Mouse (Mus musculus): ENCODE measurements around the gene Aplp2. TPM values are rescaled to one million over a fixed set of nuclear protein-coding genes. Genes with fewer than 3 reads are reported as not detected.

Gene Aplp2
- polyA plus RNA-seq, 1 experiment from 2014 or later: 182 TPM

DNA sequence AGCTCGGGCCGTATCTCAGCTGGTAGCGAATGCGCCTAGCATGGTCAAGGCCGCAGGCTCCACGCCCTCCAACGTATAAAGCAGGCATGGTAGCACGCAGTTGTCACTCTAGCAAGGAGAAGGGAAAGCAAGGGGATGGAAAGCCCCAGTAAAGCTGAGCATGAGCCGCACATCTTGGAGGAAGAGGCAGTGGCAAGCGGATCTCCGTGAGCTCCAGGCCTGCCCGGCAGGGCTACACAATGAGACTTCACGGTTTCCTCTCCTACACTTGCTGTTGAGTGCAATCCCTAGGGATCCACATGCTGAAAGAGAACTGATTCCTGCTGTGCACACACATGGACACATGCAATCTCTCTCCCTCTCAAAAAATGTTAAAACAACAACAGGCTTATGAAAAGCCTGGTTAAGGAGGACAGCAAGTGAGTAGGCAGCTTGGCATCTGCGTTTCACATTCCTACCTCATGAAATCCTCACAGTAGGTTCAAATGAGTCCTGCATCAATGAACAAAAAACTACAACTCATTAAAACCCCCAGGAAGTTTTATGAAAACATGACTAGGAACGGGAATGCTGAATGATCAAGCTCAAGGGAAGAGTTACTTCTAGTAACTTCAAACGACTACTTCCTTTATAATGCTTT lies 7.9 kb downstream of the Aplp2 start:
- Histone ChIP-seq H3K27me3 (no peaks in the 10 kb centered on the region), H3K9me3 (replicated peaks) (no peaks in the 10 kb centered on the region), H3K4me1 (replicated peaks) (peaks cover 62% of the 10 kb centered on the region), H3K4me3 (replicated peaks) (no peak overlapping the region), H3K36me3 (replicated peaks) (0 out of 2 replicates have a peak, but pooled peaks cover 2% of the 10 kb centered on the region), H3K9ac (no peak overlapping the region), H3K27ac (replicated peaks) (no peak overlapping the region), H3K4me2 (no peak overlapping the region)
- 85% methylated on average over 16 of the region's 16 CpGs for WGBS (ENCODE audit: insufficient replicate concordance)
- ATAC-seq (ENCODE audit: insufficient read depth): no peak

- H3K27me3 ChIP-seq: no peaks in the 10 kb centered on the region
- 0 out of 2 replicates have a peak, but pooled peaks cover 2% of the 10 kb centered on the region for H3K36me3 ChIP-seq (replicated peaks)
- H3K4me2 ChIP-seq: no peak overlapping the region
- no peak overlapping the region for H3K4me3 ChIP-seq (replicated peaks)
- WGBS (ENCODE audit: insufficient replicate concordance): 79% methylated on average over 6 of the region's 6 CpGs
- H3K27ac ChIP-seq (replicated peaks): no peak overlapping the region
- no peak for ATAC-seq (ENCODE audit: insufficient read depth)
- peaks cover 56% of the 10 kb centered on the region for H3K4me1 ChIP-seq (replicated peaks)
- no peak overlapping the region for H3K9ac ChIP-seq
- no peaks in the 10 kb centered on the region for H3K9me3 ChIP-seq (replicated peaks)
Measured at GRCm38 (mm10) chr9:31203068-31203467, 8.5 kb downstream of the Aplp2 start.

- Histone ChIP-seq H3K27me3 (no peaks in the 10 kb centered on the region), H3K36me3 (replicated peaks) (peaks cover 13% of the 10 kb centered on the region), H3K9ac (no peak overlapping the region), H3K4me3 (replicated peaks) (no peak overlapping the region), H3K4me2 (no peak overlapping the region), H3K9me3 (replicated peaks) (no peaks in the 10 kb centered on the region), H3K4me1 (replicated peaks) (peaks cover 17% of the 10 kb centered on the region), H3K27ac (replicated peaks) (no peak overlapping the region)
- WGBS (ENCODE audit: insufficient replicate concordance): 70% methylated on average over 3 of the region's 3 CpGs
- no peak for ATAC-seq (ENCODE audit: insufficient read depth)
Measured at GRCm38 (mm10) chr9:31198614-31199013, 13.0 kb downstream of the Aplp2 start.

DNA sequence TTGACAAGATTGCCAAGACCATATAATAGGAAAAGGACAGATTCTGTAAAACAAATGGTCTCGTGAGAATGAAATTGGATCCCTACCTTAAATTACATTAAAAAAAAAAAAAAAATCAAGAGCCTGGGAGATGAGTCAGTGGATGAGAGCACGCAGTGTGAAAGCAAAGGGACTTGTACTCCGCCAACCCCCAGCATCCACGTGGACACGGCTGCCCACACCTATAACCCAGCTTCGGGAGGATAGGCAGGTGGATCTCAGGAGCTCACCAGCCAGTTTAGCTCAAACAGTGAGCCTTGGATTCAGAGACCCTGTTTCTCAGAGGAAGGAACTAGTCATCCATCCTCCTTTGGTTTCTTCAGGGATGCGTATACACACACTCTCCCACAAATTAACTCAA lies 13.8 kb downstream of the Aplp2 start:
- H3K27ac ChIP-seq (replicated peaks): no peak overlapping the region

DNA sequence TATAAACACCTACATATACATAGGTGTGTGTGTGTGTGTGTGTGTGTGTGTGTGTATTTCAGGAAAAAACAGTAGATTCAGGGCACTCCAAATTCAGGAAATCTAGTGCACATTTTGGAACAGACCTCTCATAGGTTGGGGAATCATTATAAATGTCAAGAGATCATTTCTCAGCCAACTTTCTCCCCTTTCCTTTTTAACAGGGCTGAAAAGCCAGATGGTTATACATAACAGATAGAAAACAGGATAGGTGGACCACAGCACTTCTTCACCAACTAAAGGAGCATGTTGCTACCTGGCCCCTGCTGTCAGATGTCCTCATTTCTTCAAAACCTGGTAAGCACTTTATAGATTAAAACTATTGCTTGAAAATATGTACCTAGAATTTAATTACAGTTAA lies 14.9 kb downstream of the Aplp2 start:
- Histone ChIP-seq H3K4me2 (no peak overlapping the region), H3K27ac (replicated peaks) (no peak overlapping the region), H3K9ac (no peak overlapping the region), H3K4me3 (replicated peaks) (no peak overlapping the region), H3K9me3 (replicated peaks) (no peaks in the 10 kb centered on the region), H3K36me3 (replicated peaks) (peaks cover 18% of the 10 kb centered on the region), H3K4me1 (replicated peaks) (peaks cover 5% of the 10 kb centered on the region), H3K27me3 (no peaks in the 10 kb centered on the region)
- ATAC-seq (ENCODE audit: insufficient read depth): no peak

More for the DNA sequence above, 13.8 kb downstream of the Aplp2 start:
- Histone ChIP-seq H3K36me3 (replicated peaks) (peaks cover 20% of the 10 kb centered on the region), H3K9me3 (replicated peaks) (no peaks in the 10 kb centered on the region), H3K4me3 (replicated peaks) (no peak overlapping the region), H3K9ac (no peak overlapping the region), H3K27me3 (no peaks in the 10 kb centered on the region), H3K4me1 (replicated peaks) (peaks cover 10% of the 10 kb centered on the region; the same call in 1 of the 2 replicates), H3K4me2 (no peak overlapping the region)
- ATAC-seq (ENCODE audit: insufficient read depth): no peak
- WGBS (ENCODE audit: insufficient replicate concordance): 90% methylated on average over 7 of the region's 7 CpGs

DNA sequence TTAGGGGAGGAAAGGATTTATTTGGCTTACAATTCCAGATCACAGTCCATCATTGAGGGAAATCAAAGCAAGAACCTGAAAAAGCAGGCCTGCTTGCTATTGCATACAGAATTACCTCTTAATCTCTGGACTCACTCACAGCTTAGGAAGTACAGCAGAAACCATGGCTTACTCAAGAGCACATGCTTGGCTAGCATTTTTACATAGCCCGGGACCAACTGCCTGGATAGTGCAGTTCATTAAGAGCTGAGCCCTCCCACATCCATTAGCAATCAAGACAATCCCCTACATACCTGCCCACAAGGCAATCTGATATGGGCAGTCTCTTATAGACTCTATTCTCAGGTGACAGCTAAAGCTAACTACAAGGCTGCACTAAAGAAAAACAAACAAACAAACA lies 16.0 kb downstream of the Aplp2 start:
- H3K4me2 ChIP-seq: no peak overlapping the region
- H3K4me3 ChIP-seq (replicated peaks): no peak overlapping the region
- WGBS (ENCODE audit: insufficient replicate concordance): 81% methylated on average over 1 of the region's 1 CpGs
- no peaks in the 10 kb centered on the region for H3K27me3 ChIP-seq
- H3K27ac ChIP-seq (replicated peaks): no peak overlapping the region
- H3K9ac ChIP-seq: no peak overlapping the region
- H3K9me3 ChIP-seq (replicated peaks): no peaks in the 10 kb centered on the region
- peaks cover 18% of the 10 kb centered on the region for H3K36me3 ChIP-seq (replicated peaks)
- peaks cover 9% of the 10 kb centered on the region for H3K4me1 ChIP-seq (replicated peaks)
- no peak for ATAC-seq (ENCODE audit: insufficient read depth)

DNA sequence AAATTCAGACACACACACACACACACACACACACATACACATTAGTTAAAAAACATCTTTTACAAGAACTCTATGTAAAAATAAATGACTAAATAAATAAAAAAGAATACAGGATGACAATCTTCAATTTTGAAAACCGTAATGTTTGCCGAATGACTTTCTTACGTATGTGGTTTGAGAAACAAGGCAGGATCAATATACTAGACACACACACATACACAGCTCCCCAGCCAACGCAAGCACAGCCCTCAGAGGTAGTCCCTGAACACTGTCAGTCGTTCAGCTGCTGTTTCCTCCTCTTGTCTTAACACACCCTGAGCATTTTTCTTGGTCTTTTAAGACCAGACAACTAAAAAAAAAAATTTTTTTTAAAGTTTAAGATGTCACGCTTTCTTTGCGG lies 19.2 kb downstream of the Aplp2 start:
- no peak overlapping the region for H3K27ac ChIP-seq (replicated peaks)
- no peaks in the 10 kb centered on the region for H3K9me3 ChIP-seq (replicated peaks)
- H3K27me3 ChIP-seq: no peaks in the 10 kb centered on the region
- H3K9ac ChIP-seq: no peak overlapping the region
- WGBS (ENCODE audit: insufficient replicate concordance): 80% methylated on average over 7 of the region's 7 CpGs
- H3K4me1 ChIP-seq (replicated peaks): peaks cover 16% of the 10 kb centered on the region
- no peak overlapping the region for H3K4me3 ChIP-seq (replicated peaks)
- peaks cover 18% of the 10 kb centered on the region for H3K36me3 ChIP-seq (replicated peaks)
- ATAC-seq (ENCODE audit: insufficient read depth): no peak
- no peak overlapping the region for H3K4me2 ChIP-seq

- H3K4me3 ChIP-seq (replicated peaks): no peak overlapping the region
- no peak overlapping the region for H3K4me2 ChIP-seq
- H3K9ac ChIP-seq: no peak overlapping the region
- peaks cover 16% of the 10 kb centered on the region for H3K4me1 ChIP-seq (replicated peaks)
- peaks cover 18% of the 10 kb centered on the region for H3K36me3 ChIP-seq (replicated peaks)
- ATAC-seq (ENCODE audit: insufficient read depth): no peak
- H3K27me3 ChIP-seq: no peaks in the 10 kb centered on the region
- 72% methylated on average over 7 of the region's 7 CpGs for WGBS (ENCODE audit: insufficient replicate concordance)
- H3K9me3 ChIP-seq (replicated peaks): no peaks in the 10 kb centered on the region
- no peak overlapping the region for H3K27ac ChIP-seq (replicated peaks)
Measured at GRCm38 (mm10) chr9:31191543-31191942, 20.1 kb downstream of the Aplp2 start.

DNA sequence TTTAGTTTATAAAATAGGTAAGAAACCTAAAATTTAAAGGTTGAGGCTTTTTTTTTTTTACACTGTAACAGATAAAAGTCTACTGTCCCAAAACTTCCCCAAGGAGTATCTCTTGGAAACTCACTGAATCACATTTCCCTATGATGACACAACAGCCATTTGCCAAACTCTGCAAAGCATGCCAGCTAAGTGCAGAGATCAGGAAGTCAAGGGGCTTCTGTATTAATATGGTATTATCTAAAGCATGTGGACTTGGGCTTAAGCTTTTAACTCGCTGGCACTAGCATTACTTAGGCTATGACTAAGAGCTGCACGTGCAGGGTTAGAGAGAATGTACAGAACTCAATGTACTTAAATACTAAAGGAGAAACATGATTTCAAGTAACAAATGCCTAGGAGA lies 22.4 kb downstream of the Aplp2 start:
- 75% methylated on average over 2 of the region's 2 CpGs for WGBS (ENCODE audit: insufficient replicate concordance)

GRCm38 (mm10) chr9:31184439-31184838 lies 27.2 kb downstream of the Aplp2 start:
- WGBS (ENCODE audit: insufficient replicate concordance): 91% methylated on average over 5 of the region's 5 CpGs
- 0 out of 2 replicates have a peak, but pooled peaks cover 3% of the 10 kb centered on the region for H3K36me3 ChIP-seq (replicated peaks)
- no peak overlapping the region for H3K9ac ChIP-seq
- no peaks in the 10 kb centered on the region for H3K9me3 ChIP-seq (replicated peaks)
- ATAC-seq (ENCODE audit: insufficient read depth): no peak
- no peaks in the 10 kb centered on the region for H3K27me3 ChIP-seq
- no peak overlapping the region; the same call in 1 of the 2 replicates for H3K27ac ChIP-seq (replicated peaks)
- peaks cover 40% of the 10 kb centered on the region for H3K4me1 ChIP-seq (replicated peaks)
- H3K4me3 ChIP-seq (replicated peaks): no peak overlapping the region
- H3K4me2 ChIP-seq: no peak overlapping the region

More for the DNA sequence above, 22.4 kb downstream of the Aplp2 start:
- Histone ChIP-seq H3K27ac (replicated peaks) (no peak overlapping the region), H3K4me3 (replicated peaks) (no peak overlapping the region), H3K9ac (no peak overlapping the region), H3K36me3 (replicated peaks) (peaks cover 16% of the 10 kb centered on the region), H3K4me2 (no peak overlapping the region), H3K9me3 (replicated peaks) (no peaks in the 10 kb centered on the region), H3K27me3 (no peaks in the 10 kb centered on the region), H3K4me1 (replicated peaks) (peaks cover 24% of the 10 kb centered on the region)
- ATAC-seq (ENCODE audit: insufficient read depth): no peak

- no peaks in the 10 kb centered on the region for H3K9me3 ChIP-seq (replicated peaks)
- H3K4me1 ChIP-seq (replicated peaks): peaks cover 34% of the 10 kb centered on the region
- no peak overlapping the region for H3K9ac ChIP-seq
- no peak overlapping the region for H3K4me3 ChIP-seq (replicated peaks)
- H3K4me2 ChIP-seq: no peak overlapping the region
- H3K27me3 ChIP-seq: no peaks in the 10 kb centered on the region
- 0 out of 2 replicates have a peak, but pooled peaks cover 3% of the 10 kb centered on the region for H3K36me3 ChIP-seq (replicated peaks)
- ATAC-seq (ENCODE audit: insufficient read depth): peak; percentile 22; the same call in 1 of the 2 replicates
- 57% methylated on average over 4 of the region's 4 CpGs for WGBS (ENCODE audit: insufficient replicate concordance)
- H3K27ac ChIP-seq (replicated peaks): 0 out of 2 replicates have a peak overlapping the region, but pooled peaks have one; percentile 20
Measured at GRCm38 (mm10) chr9:31183061-31183460, 28.6 kb downstream of the Aplp2 start.

All from liver, embryonic 15.5 days (tissue).